Mouse (Mus musculus) forebrain, embryonic 14.5 days (tissue): ENCODE data around the gene Nek10. TPM values are rescaled to one million over a fixed set of nuclear protein-coding genes. Genes with fewer than 3 reads are reported as not detected.
A peak's percentile ranks its signal among the peaks of the same experiment; 100 is the strongest.

ENCODE experiments used
- ATAC-seq: fragments of 200-750 bp; cut with Nextera tagmentation; 2 replicates; pipeline ENCODE4 v1.8.0; 2017; ENCODE audit warnings: mild to moderate bottlenecking, moderate library complexity
- DNase-seq: peaks from one replicate; pipeline ENCODE4 v3.0.0-alpha.2; 2015; ENCODE audit warnings: low spot score
- H3K27ac ChIP-seq: fragments of 300-500 bp; sonication (generic); 2 replicates; pipeline ENCODE4 v1.5.1; 2014; ENCODE audit warnings: low read depth, mild to moderate bottlenecking, control low read depth, low read length, moderate library complexity
- H3K27me3 ChIP-seq: fragments of 300-500 bp; sonication (generic); replicated peaks from 2 replicates; pipeline ENCODE4 v1.6.1; 2014; ENCODE audit warnings: low read length, control low read depth, mixed read lengths; ENCODE audit not compliant: control insufficient read depth, insufficient read depth
- H3K36me3 ChIP-seq: fragments of 300-500 bp; sonication (generic); 2 replicates; pipeline ENCODE4 v1.6.1; 2014; ENCODE audit warnings: low read length, control low read depth; ENCODE audit not compliant: control insufficient read depth, insufficient read depth
- H3K4me1 ChIP-seq: fragments of 300-500 bp; sonication (generic); 2 replicates; pipeline ENCODE4 v1.6.1; 2014; ENCODE audit warnings: antibody characterized with exemption, low read length, control low read depth; ENCODE audit not compliant: control insufficient read depth, insufficient read depth
- H3K4me2 ChIP-seq: fragments of 300-500 bp; sonication (generic); 2 replicates; pipeline ENCODE4 v1.6.1; 2014; ENCODE audit warnings: mild to moderate bottlenecking, control low read depth, low read length
- H3K4me3 ChIP-seq: fragments of 300-500 bp; sonication (generic); 2 replicates; pipeline ENCODE4 v1.5.1; 2014; ENCODE audit warnings: low read depth, low read length, control low read depth
- H3K9ac ChIP-seq: fragments of 300-500 bp; sonication (generic); 2 replicates; pipeline ENCODE4 v1.6.1; 2014; ENCODE audit warnings: mild to moderate bottlenecking, low read length, control low read depth, moderate library complexity
- H3K9me3 ChIP-seq: fragments of 300-500 bp; sonication (generic); replicated peaks from 2 replicates; pipeline ENCODE4 v1.6.1; 2016; ENCODE audit warnings: low read length, control low read depth, mixed read lengths; ENCODE audit not compliant: control insufficient read depth
- WGBS: fragments of 180-500 bp; shearing (Covaris S2); extraction: QIAGEN DNeasy Blood & Tissue Kit; methylation state at CpG from one replicate; pipeline ENCODE4 v1.1.7; 2014; 5-methylcytosine and 5-hydroxymethylcytosine counted together
- polyA plus RNA-seq: library from polyadenylated mRNA; unstranded; fragments of >200 nt; fragmentation: Nextera tagmentation; extraction: Ambion mirVana; gene quantifications from 2 replicates; pipeline ENCODE4 v1.2.1, GENCODE M21; 2014

Nek10 gene
- polyA plus RNA-seq, 1 experiment from 2014 or later = 0.04 TPM

GRCm38 (mm10) chr14:14804518-14805212 is 1.4 kb downstream of the Nek10 start:
- H3K4me2 ChIP-seq = no peak overlapping the region
- ATAC-seq = 0 out of 2 replicates have a peak, but pooled peaks have one; percentile 28
- WGBS = 67% methylated on average over 5 of the region's 5 CpGs

GRCm38 (mm10) chr14:14832520-14833240 is 29.5 kb downstream of the Nek10 start:
- H3K4me3 ChIP-seq = no peak overlapping the region
- H3K9ac ChIP-seq = no peak overlapping the region
- 87% methylated on average over 12 of the region's 12 CpGs for WGBS
- no peak overlapping the region for H3K4me2 ChIP-seq
- H3K27me3 ChIP-seq = no peaks in the 10 kb centered on the region
- H3K36me3 ChIP-seq = no peaks in the 10 kb centered on the region
- H3K4me1 ChIP-seq = no peaks in the 10 kb centered on the region
- ATAC-seq (no peak), DNase-seq (peak; percentile 12)
- H3K27ac ChIP-seq = no peak overlapping the region
- no peaks in the 10 kb centered on the region for H3K9me3 ChIP-seq

More at GRCm38 (mm10) chr14:14804518-14805212, 1.4 kb downstream of the Nek10 start:
- peaks cover 9% of the 10 kb centered on the region for H3K36me3 ChIP-seq
- H3K27ac ChIP-seq = no peak overlapping the region
- H3K9ac ChIP-seq = no peak overlapping the region
- no peak overlapping the region for H3K4me3 ChIP-seq
- H3K4me1 ChIP-seq = no peaks in the 10 kb centered on the region
- H3K27me3 ChIP-seq = no peaks in the 10 kb centered on the region
- H3K9me3 ChIP-seq = no peaks in the 10 kb centered on the region
- no peak for DNase-seq

- Histone ChIP-seq H3K9me3 (no peaks in the 10 kb centered on the region), H3K4me2 (no peak overlapping the region), H3K27ac (no peak overlapping the region), H3K4me1 (no peaks in the 10 kb centered on the region), H3K4me3 (no peak overlapping the region), H3K9ac (no peak overlapping the region), H3K36me3 (no peaks in the 10 kb centered on the region), H3K27me3 (no peaks in the 10 kb centered on the region)
- ATAC-seq (no peak), DNase-seq (no peak)
- 91% methylated on average over 1 of the region's 1 CpGs for WGBS
These were observed 30.3 kb downstream of the Nek10 start for GRCm38 (mm10) chr14:14833498-14833897.

- Histone ChIP-seq H3K36me3 (no peaks in the 10 kb centered on the region), H3K4me3 (no peak overlapping the region), H3K9ac (no peak overlapping the region), H3K4me2 (no peak overlapping the region), H3K4me1 (no peaks in the 10 kb centered on the region), H3K9me3 (no peaks in the 10 kb centered on the region), H3K27me3 (no peaks in the 10 kb centered on the region), H3K27ac (no peak overlapping the region)
- DNase-seq = no peak
- ATAC-seq = no peak
- WGBS = 79% methylated on average over 2 of the region's 2 CpGs
These were observed 31.1 kb downstream of the Nek10 start for GRCm38 (mm10) chr14:14834266-14834665.

- H3K4me1 ChIP-seq = no peaks in the 10 kb centered on the region
- no peak overlapping the region for H3K4me3 ChIP-seq
- H3K4me2 ChIP-seq = no peak overlapping the region
- no peak overlapping the region for H3K9ac ChIP-seq
- H3K9me3 ChIP-seq = no peaks in the 10 kb centered on the region
- no peaks in the 10 kb centered on the region for H3K36me3 ChIP-seq
- H3K27ac ChIP-seq = no peak overlapping the region
- H3K27me3 ChIP-seq = no peaks in the 10 kb centered on the region
- ATAC-seq (no peak), DNase-seq (no peak)
- 84% methylated on average over 4 of the region's 4 CpGs for WGBS
These were observed 34.4 kb downstream of the Nek10 start for GRCm38 (mm10) chr14:14837627-14838026.

GRCm38 (mm10) chr14:14838109-14838508 is 34.9 kb downstream of the Nek10 start:
- Histone ChIP-seq H3K27ac (no peak overlapping the region), H3K27me3 (no peaks in the 10 kb centered on the region), H3K9me3 (no peaks in the 10 kb centered on the region), H3K36me3 (no peaks in the 10 kb centered on the region), H3K9ac (no peak overlapping the region), H3K4me2 (no peak overlapping the region), H3K4me1 (no peaks in the 10 kb centered on the region), H3K4me3 (no peak overlapping the region)
- ATAC-seq (no peak), DNase-seq (no peak)
- WGBS = 56% methylated on average over 1 of the region's 1 CpGs

GRCm38 (mm10) chr14:14842734-14843530 is 39.7 kb downstream of the Nek10 start:
- H3K9ac ChIP-seq = no peak overlapping the region
- no peaks in the 10 kb centered on the region for H3K9me3 ChIP-seq
- H3K27ac ChIP-seq = no peak overlapping the region
- WGBS = 76% methylated on average over 8 of the region's 8 CpGs
- no peaks in the 10 kb centered on the region for H3K4me1 ChIP-seq
- no peaks in the 10 kb centered on the region for H3K36me3 ChIP-seq
- DNase-seq (no peak), ATAC-seq (no peak)
- no peak overlapping the region for H3K4me2 ChIP-seq
- H3K27me3 ChIP-seq = no peaks in the 10 kb centered on the region
- H3K4me3 ChIP-seq = no peak overlapping the region

- Histone ChIP-seq H3K9me3 (no peaks in the 10 kb centered on the region), H3K4me2 (no peak overlapping the region), H3K9ac (no peak overlapping the region), H3K4me1 (no peaks in the 10 kb centered on the region), H3K27me3 (no peaks in the 10 kb centered on the region), H3K36me3 (no peaks in the 10 kb centered on the region), H3K4me3 (no peak overlapping the region), H3K27ac (no peak overlapping the region)
- WGBS = 72% methylated on average over 3 of the region's 3 CpGs
- DNase-seq = no peak
- ATAC-seq = no peak
These were observed 49.6 kb downstream of the Nek10 start for GRCm38 (mm10) chr14:14852838-14853237.
